Mouse (Mus musculus): ENCODE measurements around the gene Brd2.
A peak's percentile ranks its signal among the peaks of the same experiment; 100 is the strongest.

The Brd2 gene

DNA sequence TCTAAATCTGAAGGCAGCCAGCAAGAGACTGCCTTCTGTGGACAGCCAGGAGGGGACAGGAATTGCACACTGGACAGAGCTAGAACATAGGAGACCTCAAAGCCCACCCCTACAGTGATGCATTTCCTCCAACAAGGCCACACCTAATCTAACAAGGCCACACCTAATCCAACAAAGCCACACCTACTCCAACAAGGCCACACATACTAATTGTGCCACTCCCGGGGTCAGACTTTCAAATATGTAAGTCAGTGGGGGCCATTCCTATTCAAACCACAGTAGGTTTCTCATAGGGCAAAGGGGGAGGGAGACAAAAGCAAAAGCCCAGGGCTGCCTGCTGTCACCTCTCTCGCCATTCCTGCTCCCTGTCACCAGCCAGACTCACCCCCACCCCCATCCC lies 35.0 kb downstream of the Brd2 start:
- DNase-seq (ENCODE audit: low spot score) = no peak

DNA sequence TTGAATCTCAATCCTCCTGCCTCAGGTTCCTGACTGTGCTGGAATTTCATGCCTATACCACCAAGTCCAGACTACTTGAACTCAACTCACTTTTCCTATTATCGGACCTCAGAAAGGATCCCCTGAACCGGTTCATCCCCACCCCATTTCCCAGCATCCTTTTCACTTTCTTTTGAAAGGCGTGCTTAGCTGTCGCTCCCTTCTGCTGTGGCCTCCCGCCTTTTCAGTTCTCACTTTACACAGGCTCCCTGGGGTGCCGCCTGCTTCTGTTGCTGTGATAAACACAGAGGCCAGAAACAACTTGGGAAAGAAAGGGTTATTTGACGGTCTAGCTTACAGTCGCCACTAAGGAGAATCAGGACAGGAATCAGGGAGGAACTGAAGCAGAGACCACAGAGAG lies 39.3 kb downstream of the Brd2 start:
- DNase-seq (ENCODE audit: low spot score) = no peak

DNA sequence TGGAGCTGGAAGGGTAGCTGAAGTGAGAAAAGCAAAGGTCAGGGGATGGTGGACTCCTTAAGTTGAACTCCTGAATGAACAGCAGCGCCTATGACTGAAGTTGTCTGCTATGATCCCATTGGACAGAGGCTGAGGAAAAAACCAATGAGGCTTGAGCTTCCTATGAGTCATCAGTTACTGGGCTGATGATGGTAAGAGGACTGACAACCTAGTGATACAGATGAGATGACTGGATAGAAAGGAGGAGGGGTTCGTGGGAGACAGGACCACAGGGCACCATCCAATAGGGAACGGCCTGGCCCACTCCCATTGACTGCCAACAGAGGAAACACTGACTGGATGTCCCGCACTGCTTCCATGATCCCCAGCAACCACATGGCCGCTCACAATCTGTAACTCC lies 42.8 kb downstream of the Brd2 start:
- peak; percentile 45 for DNase-seq (ENCODE audit: low spot score)

DNA sequence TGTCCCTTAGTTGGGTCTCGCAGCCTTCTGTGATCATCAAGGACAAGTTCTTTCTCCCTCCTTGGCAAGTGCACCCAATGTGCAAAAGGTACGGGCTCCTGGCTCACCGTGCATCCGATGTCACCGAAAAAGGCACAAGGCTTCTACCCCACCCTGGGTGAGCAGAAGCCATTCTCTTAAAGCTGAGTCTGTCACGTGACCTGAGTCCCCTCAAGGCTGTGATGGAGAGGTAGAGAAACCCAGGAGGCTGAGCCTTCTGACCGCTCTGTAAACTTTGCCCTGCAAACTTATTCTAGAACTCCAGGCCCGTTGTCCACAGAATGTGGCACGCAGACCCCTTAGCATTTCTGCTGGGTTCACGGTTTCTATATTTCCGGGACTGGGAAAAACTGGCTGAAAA lies 43.4 kb downstream of the Brd2 start:
- no peak for DNase-seq (ENCODE audit: low spot score)

DNA sequence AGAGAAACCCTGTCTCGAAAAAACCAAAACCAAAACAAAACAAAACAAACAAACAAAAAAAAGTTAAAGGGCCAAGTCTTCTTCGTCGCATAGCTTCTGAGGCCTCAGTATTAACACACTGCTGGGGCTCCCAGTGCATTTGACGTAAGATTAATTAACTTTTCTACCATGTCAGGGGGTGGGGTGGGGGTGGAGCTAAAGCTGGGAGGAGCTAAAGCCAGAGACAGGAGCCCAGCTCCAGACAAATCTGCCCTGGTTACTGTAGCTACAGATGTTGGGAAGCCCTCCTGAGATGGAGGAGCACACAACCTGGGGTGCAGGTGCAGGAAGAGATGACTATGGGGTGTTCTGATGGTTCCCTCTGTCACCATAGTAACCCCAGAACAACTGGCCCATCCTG lies 44.3 kb downstream of the Brd2 start:
- DNase-seq (ENCODE audit: low spot score) = no peak

DNA sequence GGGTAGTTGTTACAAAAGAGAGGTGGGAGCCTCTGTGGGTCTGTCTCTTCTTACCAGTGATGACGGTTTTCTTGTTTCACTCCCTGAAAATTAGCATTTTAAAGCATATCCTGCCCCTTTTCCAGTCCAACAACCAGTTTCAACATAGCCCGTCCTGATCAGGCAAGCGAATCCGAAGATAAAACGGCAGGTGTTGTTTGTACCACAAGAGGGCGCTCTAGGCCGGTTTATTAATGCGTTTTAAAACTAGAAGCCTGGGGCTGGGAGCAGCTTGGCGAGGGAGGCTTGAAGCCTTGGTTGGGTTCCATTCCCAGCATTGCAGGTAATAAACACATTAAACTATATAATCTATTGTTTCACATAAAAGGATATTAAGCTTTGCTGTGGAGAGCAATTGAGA lies 44.9 kb downstream of the Brd2 start:
- peak; percentile 78 for DNase-seq (ENCODE audit: low spot score)

DNA sequence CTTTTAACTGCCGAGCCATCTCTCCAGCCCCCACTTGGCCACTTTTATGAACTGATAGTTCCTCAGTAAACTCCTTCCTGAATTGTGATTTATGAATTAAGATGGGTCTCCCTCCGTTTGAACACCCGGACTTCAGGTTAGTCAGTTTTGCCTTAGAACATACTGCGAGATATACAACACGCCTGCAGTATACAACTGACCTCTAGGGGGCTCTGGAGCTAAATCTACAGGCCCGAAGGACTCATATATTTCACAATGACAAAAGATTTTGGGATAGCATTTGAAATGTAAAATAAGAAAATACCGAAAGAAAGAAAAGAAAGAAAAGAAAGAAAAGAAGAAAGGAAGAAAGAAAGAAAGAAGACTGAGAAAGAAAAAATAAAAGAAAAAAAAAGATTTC lies 47.2 kb downstream of the Brd2 start:
- peak; percentile 84 for DNase-seq (ENCODE audit: low spot score)

DNA sequence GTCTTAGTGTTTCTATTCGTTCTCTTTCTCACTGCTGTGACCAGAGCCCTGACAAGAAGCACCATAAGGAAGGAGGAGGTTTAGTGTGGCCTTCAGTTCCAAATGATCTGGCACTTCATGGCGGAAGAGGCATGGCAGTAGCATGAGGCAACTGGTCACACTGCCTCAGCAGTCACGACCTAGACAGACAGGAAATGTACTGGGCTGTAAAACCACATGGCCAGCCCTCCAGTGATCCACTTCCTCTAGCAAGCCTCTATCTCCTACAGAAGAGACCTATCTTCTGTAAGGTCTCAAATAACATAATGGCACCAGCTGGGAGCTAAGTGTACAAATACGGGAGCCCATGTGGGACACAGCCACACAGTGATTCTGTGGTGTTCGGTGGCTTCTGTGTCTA lies 50.3 kb downstream of the Brd2 start:
- DNase-seq (ENCODE audit: low spot score) = no peak

DNA sequence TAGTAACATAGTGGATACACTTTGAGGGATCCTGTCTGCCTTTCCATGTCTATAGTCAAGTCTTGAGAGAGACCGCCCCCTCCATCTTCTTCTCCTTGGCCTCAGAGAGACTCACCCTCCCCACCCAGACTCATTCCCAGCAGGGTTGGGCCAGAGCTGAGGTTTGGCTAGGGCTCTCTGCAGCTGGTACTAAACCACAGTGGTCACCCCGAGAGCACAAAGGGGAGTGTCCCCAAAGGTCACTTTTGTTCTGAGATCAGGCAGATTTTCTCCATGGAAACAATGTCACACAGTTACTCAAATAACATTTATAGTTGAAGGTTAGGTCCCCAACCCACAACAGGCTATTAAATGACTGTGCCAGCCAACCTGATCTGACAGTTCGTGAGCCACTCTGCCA lies 53.6 kb downstream of the Brd2 start:
- DNase-seq (ENCODE audit: low spot score) = no peak

Data from layer of hippocampus, adult 11-12 months (tissue).